Mouse (Mus musculus): Measurements from ENCODE around the gene Zfp810.

DNA sequence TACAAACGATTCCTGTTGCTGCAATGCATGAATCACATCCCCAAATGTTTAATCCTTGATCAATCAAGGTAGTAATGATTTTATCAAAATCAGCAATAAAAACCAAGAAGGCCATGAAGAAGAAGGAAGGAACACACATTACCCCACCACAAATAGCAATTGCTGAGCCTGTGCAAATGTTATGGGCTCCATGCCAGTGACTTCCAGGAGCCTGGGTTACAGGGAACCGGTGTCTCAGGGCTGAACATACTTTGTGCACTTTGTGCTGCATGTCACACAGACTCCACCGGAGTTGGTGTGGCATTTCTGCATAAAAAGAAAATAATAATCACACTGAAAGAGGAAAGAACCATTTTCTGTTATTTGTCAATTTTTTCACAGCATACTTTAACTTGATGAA, 6.6 kb upstream of the Zfp810 start:
- TF ChIP-seq CTCF (IDR thresholded peaks at IDR 0.05) (no peak), EP300 (IDR thresholded peaks at IDR 0.05; ENCODE audit: insufficient read depth, low read depth, low read length) (no peak)

All from heart, adult 2 months (tissue).